8 mouse cellular contexts compared by ENCODE assay signal in genomic region chr11:88619468-88620157, GRCm38 (mm10).
DNase-seq lines count a peak whose midpoint lies in the region; ATAC-seq lines count a peak whose summit lies in the region.

No protein-coding gene starts in this region.

- intact Hi-C loops in heart, postnatal 14 days (cut with DNase I) = loop anchor here (2.0 to 5.0 kb wide), 3 partner anchors 21 to 97 kb away; no protein-coding TSS in a partner anchor

- ATAC-seq in inflammation-experienced regulatory T-cells, adult 6 months = peak; percentile 50
- no peak for ATAC-seq in cerebellum, adult (ENCODE audit: insufficient number of reproducible peaks, low FRiP score, low TSS enrichment)

- peak; percentile 42 for DNase-seq in heart, adult 8-10 months (ENCODE audit: low spot score)
- DNase-seq in heart, postnatal 14 days = no peak
- DNase-seq in thymus, postnatal 25 days = peak; percentile 42
- DNase-seq in thymus, postnatal 4 days = no peak
- DNase-seq in urinary bladder, postnatal 36 days (ENCODE audit: low spot score in 2 of 2) = no peak
- DNase-seq in urinary bladder, postnatal 14 days (ENCODE audit: low spot score) = no peak

Comparison
In these comparisons a context has a peak if more than half of its experiments do, and no peak if none do; other contexts are left out.
1. DNase-seq: peak in heart, adult 8-10 months (single experiment) and thymus, postnatal 25 days (single experiment); none in heart, postnatal 14 days (0 of 2), thymus, postnatal 4 days (single experiment), urinary bladder, postnatal 36 days (0 of 2) and urinary bladder, postnatal 14 days (single experiment).